Mouse (Mus musculus) intestine, embryonic 15.5 days (tissue): Measurements from ENCODE around the gene Bag1. TPM values are rescaled to one million over a fixed set of nuclear protein-coding genes. Genes with fewer than 3 reads are reported as not detected.
A peak's percentile ranks its signal among the peaks of the same experiment; 100 is the strongest.
"Not testable (repeated sequence)": the region's sequence is repeated elsewhere in the genome, so short reads cannot be mapped to it uniquely, and the experiment has no call there.

Experiments used
- ATAC-seq: fragments of 200-750 bp; cut with Nextera tagmentation; 2 replicates; pipeline ENCODE4 v1.8.0; 2017; ENCODE audit warnings: moderate TSS enrichment, moderate library complexity
- H3K27ac ChIP-seq: fragments of 300-500 bp; sonication (generic); 2 replicates; pipeline ENCODE4 v1.5.1; 2015; ENCODE audit warnings: mild to moderate bottlenecking, inconsistent platforms
- H3K27me3 ChIP-seq: fragments of 300-500 bp; sonication (generic); replicated peaks from 2 replicates; pipeline ENCODE4 v1.6.1; 2015; ENCODE audit warnings: inconsistent platforms
- H3K36me3 ChIP-seq: fragments of 300-500 bp; sonication (generic); 2 replicates; pipeline ENCODE4 v1.6.1; 2015; ENCODE audit warnings: inconsistent platforms
- H3K4me1 ChIP-seq: fragments of 300-500 bp; sonication (generic); replicated peaks from 2 replicates; pipeline ENCODE4 v1.6.1; 2015; ENCODE audit warnings: inconsistent platforms
- H3K4me2 ChIP-seq: fragments of 300-500 bp; sonication (generic); replicated peaks from 2 replicates; pipeline ENCODE4 v1.6.1; 2015; ENCODE audit warnings: mild to moderate bottlenecking, inconsistent platforms
- H3K4me3 ChIP-seq: fragments of 300-500 bp; sonication (generic); replicated peaks from 2 replicates; pipeline ENCODE4 v1.5.1; 2015; ENCODE audit warnings: inconsistent platforms
- H3K9ac ChIP-seq: fragments of 300-500 bp; sonication (generic); 2 replicates; pipeline ENCODE4 v1.6.1; 2015; ENCODE audit warnings: inconsistent platforms
- H3K9me3 ChIP-seq: fragments of 300-500 bp; sonication (generic); 2 replicates; pipeline ENCODE4 v1.6.1; 2016; ENCODE audit warnings: inconsistent platforms
- WGBS: fragments of 180-500 bp; shearing (Covaris S2); methylation state at CpG from one replicate; pipeline ENCODE4 v1.1.7; 2015; 5-methylcytosine and 5-hydroxymethylcytosine counted together
- polyA plus RNA-seq: library from polyadenylated mRNA; unstranded; fragments of >200 nt; fragmentation: Nextera tagmentation; extraction: Ambion mirVana; gene quantifications from 2 replicates; pipeline ENCODE4 v1.2.1, GENCODE M21; 2015

Bag1 gene
- polyA plus RNA-seq, 1 experiment from 2014 or later = 190 TPM

- ATAC-seq = peak; percentile 36
- peaks cover 12% of the 10 kb centered on the region for H3K36me3 ChIP-seq
Observed at GRCm38 (mm10) chr4:40969781-40970591, 21.9 kb upstream of the Bag1 start.

DNA sequence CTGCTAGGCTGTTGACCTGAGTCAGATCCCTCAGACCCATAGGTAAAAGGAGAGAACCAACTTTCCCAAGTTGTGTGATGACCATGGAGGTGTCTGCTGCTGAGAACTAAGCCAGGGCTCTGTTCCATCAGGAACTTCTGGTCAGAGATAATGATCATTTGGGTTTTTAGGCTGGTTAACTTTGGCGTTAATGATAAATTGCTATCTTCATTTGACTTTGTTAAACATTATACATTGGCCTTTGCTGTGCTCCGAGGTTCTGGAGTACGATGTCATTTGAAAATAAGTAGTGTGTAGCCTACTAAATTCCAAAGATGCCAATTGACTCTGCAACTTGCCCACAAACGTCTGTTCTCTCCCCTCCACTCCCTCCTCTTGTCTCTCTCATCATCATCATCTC, 21.1 kb upstream of the Bag1 start:
- H3K27ac ChIP-seq = no peak overlapping the region
- peaks cover 12% of the 10 kb centered on the region for H3K36me3 ChIP-seq
- no peak overlapping the region for H3K4me2 ChIP-seq
- no peak overlapping the region for H3K4me3 ChIP-seq
- peaks cover 5% of the 10 kb centered on the region for H3K4me1 ChIP-seq
- no peaks in the 10 kb centered on the region for H3K27me3 ChIP-seq
- WGBS = 58% methylated on average over 4 of the region's 4 CpGs
- no peaks in the 10 kb centered on the region for H3K9me3 ChIP-seq
- H3K9ac ChIP-seq = no peak overlapping the region
- no peak for ATAC-seq

More at GRCm38 (mm10) chr4:40969781-40970591, 21.9 kb upstream of the Bag1 start:
- H3K9me3 ChIP-seq = no peaks in the 10 kb centered on the region
- peak overlapping the region; percentile 77 for H3K4me3 ChIP-seq
- H3K9ac ChIP-seq = peak overlapping the region; percentile 88
- peaks cover 5% of the 10 kb centered on the region for H3K4me1 ChIP-seq
- peak overlapping the region; percentile 91 for H3K27ac ChIP-seq
- H3K4me2 ChIP-seq = peak overlapping the region; percentile 61
- no peaks in the 10 kb centered on the region for H3K27me3 ChIP-seq
- 8% methylated on average over 12 of the region's 13 CpGs for WGBS

DNA sequence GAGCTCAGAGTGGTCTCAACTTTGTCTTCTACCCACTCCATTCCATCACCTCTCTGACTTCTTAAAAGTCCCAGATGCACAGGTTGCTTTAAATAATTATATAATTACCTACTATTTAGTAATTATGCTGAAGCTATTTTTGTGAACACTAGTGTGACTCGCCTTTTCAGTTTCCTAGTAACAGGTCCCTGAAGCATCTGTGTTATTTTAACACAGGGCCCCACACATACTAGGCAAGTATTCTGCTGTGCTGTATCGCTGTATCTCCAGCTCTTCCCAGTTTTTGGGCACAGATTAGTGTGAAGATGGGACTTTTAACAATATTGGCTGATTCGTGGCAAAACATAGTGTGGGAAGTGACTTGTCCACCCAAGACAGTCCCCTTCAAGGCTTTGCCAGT, 15.4 kb upstream of the Bag1 start:
- H3K4me1 ChIP-seq = no peaks in the 10 kb centered on the region
- H3K9ac ChIP-seq = no peak overlapping the region
- WGBS = 92% methylated on average over 3 of the region's 3 CpGs
- no peaks in the 10 kb centered on the region for H3K27me3 ChIP-seq
- no peak overlapping the region for H3K4me2 ChIP-seq
- ATAC-seq = no peak
- no peaks in the 10 kb centered on the region for H3K9me3 ChIP-seq
- no peak overlapping the region for H3K27ac ChIP-seq
- peaks cover 41% of the 10 kb centered on the region for H3K36me3 ChIP-seq
- no peak overlapping the region for H3K4me3 ChIP-seq

DNA sequence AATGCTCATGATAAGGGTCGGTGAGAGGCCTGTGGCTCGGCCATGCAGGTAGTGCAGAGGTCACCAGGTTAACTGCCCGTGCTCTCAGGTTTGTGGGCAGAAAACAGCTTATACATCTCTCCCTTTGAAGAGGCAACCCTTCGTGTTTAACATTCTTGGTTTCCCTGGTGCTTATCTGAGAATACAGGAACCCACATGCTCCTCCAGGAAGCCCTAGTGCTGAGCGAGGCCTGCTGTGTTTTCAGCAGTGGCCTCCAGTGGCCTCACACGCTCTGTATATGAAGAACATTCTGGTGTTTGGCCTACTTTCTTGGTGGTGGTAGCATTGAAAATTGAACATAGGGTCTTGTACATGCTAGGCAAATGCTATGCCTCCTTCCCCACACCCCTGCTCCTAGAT, 7.8 kb upstream of the Bag1 start:
- WGBS = 78% methylated on average over 6 of the region's 6 CpGs
- no peak for ATAC-seq
- peaks cover 42% of the 10 kb centered on the region for H3K36me3 ChIP-seq

GRCm38 (mm10) chr4:40953521-40953920, 5.4 kb upstream of the Bag1 start:
- Histone ChIP-seq H3K9me3 (no peaks in the 10 kb centered on the region), H3K27ac (no peak overlapping the region), H3K4me1 (no peaks in the 10 kb centered on the region; the same call in 1 of the 2 replicates), H3K27me3 (no peaks in the 10 kb centered on the region), H3K4me2 (no peak overlapping the region), H3K4me3 (no peak overlapping the region), H3K36me3 (peaks cover 23% of the 10 kb centered on the region), H3K9ac (no peak overlapping the region)
- ATAC-seq = no peak
- WGBS = 94% methylated on average over 1 of the region's 1 CpGs

More for the DNA sequence above, 7.8 kb upstream of the Bag1 start:
- Histone ChIP-seq H3K27ac (no peak overlapping the region), H3K4me3 (no peak overlapping the region), H3K9me3 (no peaks in the 10 kb centered on the region), H3K9ac (no peak overlapping the region), H3K4me1 (no peaks in the 10 kb centered on the region), H3K4me2 (no peak overlapping the region), H3K27me3 (no peaks in the 10 kb centered on the region)

GRCm38 (mm10) chr4:40947565-40948159, 432 bp downstream of the Bag1 start:
- H3K4me1 ChIP-seq = peaks cover 5% of the 10 kb centered on the region; the same call in 1 of the 2 replicates
- peak overlapping the region; percentile 96 for H3K9ac ChIP-seq
- peak overlapping the region; percentile 65 for H3K4me2 ChIP-seq
- H3K4me3 ChIP-seq = peak overlapping the region; percentile 96
- no peaks in the 10 kb centered on the region for H3K9me3 ChIP-seq
- WGBS = under 1% methylated on average over 40 of the region's 40 CpGs
- H3K36me3 ChIP-seq = peaks cover 6% of the 10 kb centered on the region
- H3K27me3 ChIP-seq = no peaks in the 10 kb centered on the region
- ATAC-seq = peak; percentile 77
- peak overlapping the region; percentile 90 for H3K27ac ChIP-seq

DNA sequence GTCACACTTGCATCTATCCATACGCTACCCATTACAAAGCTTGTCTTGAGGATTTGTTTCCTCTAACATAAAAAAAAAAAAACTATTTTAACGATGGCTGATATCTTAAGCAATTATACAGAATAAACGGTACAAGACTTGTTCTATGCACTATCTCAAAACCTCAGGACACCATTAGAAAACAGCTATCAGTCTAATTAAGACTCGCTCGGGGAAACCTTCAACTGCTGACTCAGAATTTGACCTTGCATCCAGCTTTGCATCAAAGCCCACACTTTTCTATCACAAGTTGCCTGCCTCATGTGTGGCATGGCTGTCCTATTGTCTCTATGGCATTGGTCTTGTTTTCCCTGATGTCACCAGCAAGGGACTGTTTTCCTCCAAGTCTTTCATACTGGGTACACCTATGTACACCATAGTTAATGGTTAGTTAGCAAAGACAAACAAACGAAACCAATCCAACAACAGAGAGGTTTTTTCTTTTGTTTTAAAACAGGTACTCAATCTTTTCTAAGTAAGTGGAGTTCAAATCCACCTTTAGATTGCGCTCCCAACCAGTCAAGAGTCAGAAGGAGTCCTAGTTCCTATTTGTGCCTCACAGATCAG, 1.5 kb downstream of the Bag1 start:
- Histone ChIP-seq H3K4me3 (peak overlapping the region; percentile 96), H3K36me3 (peaks cover 7% of the 10 kb centered on the region), H3K9ac (no peak overlapping the region), H3K27me3 (no peaks in the 10 kb centered on the region), H3K9me3 (no peaks in the 10 kb centered on the region), H3K27ac (no peak overlapping the region), H3K4me1 (peaks cover 5% of the 10 kb centered on the region; the same call in 1 of the 2 replicates), H3K4me2 (peak overlapping the region; percentile 65)
- no peak for ATAC-seq
- 78% methylated on average over 7 of the region's 7 CpGs for WGBS

DNA sequence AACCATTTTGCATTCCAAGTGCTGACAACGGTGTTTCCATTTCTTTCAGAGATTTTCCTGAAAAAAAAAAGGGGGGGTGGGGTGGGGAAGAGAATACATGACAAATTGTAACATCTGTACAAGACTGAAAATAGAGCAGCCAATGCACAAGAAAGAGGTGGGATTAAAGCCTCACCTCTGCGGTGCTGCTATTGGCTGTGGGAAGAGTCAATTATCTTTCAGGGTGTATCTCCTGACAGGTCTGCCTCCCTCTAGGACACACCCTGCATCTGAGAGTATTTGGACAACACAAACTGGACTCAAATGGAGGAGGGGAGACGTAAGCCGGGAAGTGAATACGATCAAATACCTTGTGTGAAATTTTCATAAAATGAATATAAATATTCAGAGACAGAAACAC, 4.4 kb downstream of the Bag1 start:
- Histone ChIP-seq H3K27ac (no peak overlapping the region), H3K9ac (no peak overlapping the region), H3K4me3 (no peak overlapping the region), H3K36me3 (peaks cover 32% of the 10 kb centered on the region), H3K4me1 (peaks cover 5% of the 10 kb centered on the region; the same call in 1 of the 2 replicates), H3K27me3 (no peaks in the 10 kb centered on the region), H3K9me3 (no peaks in the 10 kb centered on the region), H3K4me2 (no peak overlapping the region)
- no peak for ATAC-seq
- WGBS = 93% methylated on average over 5 of the region's 5 CpGs

DNA sequence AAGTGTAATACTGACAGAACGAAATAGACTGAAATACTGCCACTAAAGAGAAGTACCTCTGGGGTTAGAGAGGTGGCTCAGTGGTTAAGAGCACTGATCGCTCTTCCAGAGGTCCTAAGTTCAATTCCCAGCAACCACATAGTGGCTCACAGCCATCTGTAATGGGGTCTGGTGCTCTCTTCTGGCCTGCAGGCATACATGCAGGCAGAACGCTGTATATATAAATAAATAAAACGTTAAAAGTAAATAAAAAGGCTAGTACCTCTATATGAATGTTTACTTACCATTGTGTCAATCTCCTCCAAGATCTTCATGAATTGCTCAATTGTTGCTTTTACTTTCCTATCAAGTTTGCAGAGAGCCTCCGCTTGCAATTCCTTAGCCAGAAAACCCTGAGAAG, 9.3 kb downstream of the Bag1 start:
- 93% methylated on average over 5 of the region's 5 CpGs for WGBS
- no peak for ATAC-seq
- Histone ChIP-seq H3K36me3 (peaks cover 54% of the 10 kb centered on the region), H3K4me2 (no peak overlapping the region), H3K4me1 (no peaks in the 10 kb centered on the region), H3K27me3 (no peaks in the 10 kb centered on the region), H3K27ac (no peak overlapping the region), H3K4me3 (no peak overlapping the region), H3K9me3 (no peaks in the 10 kb centered on the region), H3K9ac (no peak overlapping the region)

DNA sequence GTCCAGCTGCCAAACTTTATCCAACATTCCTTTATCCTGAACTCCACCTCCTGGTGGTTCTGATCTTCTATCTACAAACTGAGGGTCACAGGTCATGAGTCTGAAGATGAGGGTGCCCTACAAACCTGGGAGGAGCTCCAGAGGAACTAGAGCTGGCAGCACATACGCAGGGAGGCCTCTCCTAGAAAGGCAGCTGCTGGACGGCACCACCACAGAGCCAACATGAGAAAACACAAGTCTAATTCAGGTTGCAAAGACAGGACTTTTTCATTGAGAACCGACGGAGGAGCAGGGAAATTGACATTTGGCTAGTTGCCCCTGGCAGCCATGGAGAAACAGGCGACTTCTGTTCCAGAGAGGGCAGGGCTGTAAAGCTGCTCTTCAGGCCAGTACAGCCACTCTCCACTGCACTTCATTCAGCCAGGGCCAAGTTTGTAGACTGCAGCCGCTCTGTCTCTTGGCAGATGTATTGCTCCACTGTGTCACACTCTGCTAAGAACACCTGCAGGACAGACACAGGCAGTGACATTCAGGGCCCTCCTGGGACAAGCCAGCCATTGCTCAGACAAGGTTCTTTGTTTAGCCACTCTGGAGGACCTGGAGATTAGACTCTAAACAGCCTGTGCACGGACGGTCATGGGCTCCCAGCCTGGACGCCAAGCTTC, 11.8 kb downstream of the Bag1 start:
- Histone ChIP-seq H3K4me1 (no peaks in the 10 kb centered on the region), H3K36me3 (peaks cover 53% of the 10 kb centered on the region), H3K9ac (no peak overlapping the region), H3K4me3 (no peak overlapping the region), H3K9me3 (no peaks in the 10 kb centered on the region), H3K27me3 (no peaks in the 10 kb centered on the region), H3K4me2 (no peak overlapping the region), H3K27ac (no peak overlapping the region)
- WGBS = 89% methylated on average over 9 of the region's 9 CpGs
- no peak for ATAC-seq

DNA sequence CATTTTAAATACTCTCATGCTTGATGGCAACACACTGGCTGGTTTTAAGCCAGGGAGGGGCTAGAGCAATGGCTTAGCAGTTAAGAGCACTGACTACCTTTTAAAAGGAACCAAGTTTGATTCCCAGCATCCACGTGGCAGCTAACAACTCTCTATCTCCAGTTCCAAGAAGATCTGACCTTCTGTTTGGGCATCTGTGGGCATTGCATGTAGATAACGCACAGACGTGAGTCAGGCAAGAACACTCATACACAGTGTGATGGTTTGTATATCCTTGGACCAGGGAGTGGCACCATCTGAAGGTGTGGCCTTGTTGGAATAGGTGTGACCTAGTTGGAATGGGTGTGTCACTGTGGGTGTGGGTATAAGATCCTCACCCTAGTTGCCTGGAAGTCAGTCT, 13.7 kb downstream of the Bag1 start:
- H3K9ac ChIP-seq, H3K27me3 ChIP-seq, H3K4me3 ChIP-seq, H3K4me2 ChIP-seq, ATAC-seq, H3K9me3 ChIP-seq, H3K4me1 ChIP-seq, H3K27ac ChIP-seq: not testable (repeated sequence)
- 82% methylated on average over 3 of the region's 3 CpGs for WGBS
- peaks cover 38% of the 10 kb centered on the region for H3K36me3 ChIP-seq

- Histone ChIP-seq H3K4me1 (no peaks in the 10 kb centered on the region), H3K36me3 (peaks cover 32% of the 10 kb centered on the region), H3K4me2 (no peak overlapping the region), H3K27me3 (no peaks in the 10 kb centered on the region), H3K27ac (no peak overlapping the region), H3K9ac (no peak overlapping the region), H3K4me3 (no peak overlapping the region), H3K9me3 (no peaks in the 10 kb centered on the region)
- 75% methylated on average over 5 of the region's 5 CpGs for WGBS
- no peak for ATAC-seq
Observed at GRCm38 (mm10) chr4:40933694-40934093, 14.4 kb downstream of the Bag1 start.
